Mouse (Mus musculus): ENCODE measurements at regions not wholly inside any gene's neighbourhood (a gene's known extent, or its start where the extent isn't known, plus 50 kb on each side); places are given as distances from the start of the nearest gene placed in this dataset.

GRCm38 (mm10) chr5:100236277-100236676 is 76.7 kb upstream of the Tmem150c start:
- WGBS, result 95% methylated on average over 17 of the region's 17 CpGs
- no peak overlapping the region for H3K27ac ChIP-seq (ENCODE audit: low read depth, low read length)
- H3K9ac ChIP-seq (ENCODE audit: low read length), result no peak overlapping the region
- no peaks in the 10 kb centered on the region for H3K36me3 ChIP-seq (ENCODE audit: control insufficient read depth, insufficient read depth, low read length)
- H3K4me3 ChIP-seq (ENCODE audit: low read depth, low read length), result no peak overlapping the region
- no peaks in the 10 kb centered on the region for H3K27me3 ChIP-seq (ENCODE audit: control insufficient read depth, insufficient read depth, low read length)
- no peak for DNase-seq (ENCODE audit: low spot score)
- H3K9me3 ChIP-seq (ENCODE audit: control insufficient read depth, low read length), result no peaks in the 10 kb centered on the region
- H3K4me1 ChIP-seq (replicated peaks; ENCODE audit: control insufficient read depth, insufficient read depth, low read length), result no peaks in the 10 kb centered on the region
- no peak for ATAC-seq (replicated peaks; ENCODE audit: low FRiP score)
- H3K4me2 ChIP-seq (ENCODE audit: low read depth, low read length, severe bottlenecking), result no peak overlapping the region

- 74% methylated on average over 7 of the region's 7 CpGs for WGBS
- H3K4me1 ChIP-seq (replicated peaks; ENCODE audit: control insufficient read depth, insufficient read depth, low read length), result no peaks in the 10 kb centered on the region
- no peak overlapping the region for H3K9ac ChIP-seq (ENCODE audit: low read length)
- H3K4me2 ChIP-seq (ENCODE audit: low read depth, low read length, severe bottlenecking), result no peak overlapping the region
- no peaks in the 10 kb centered on the region for H3K27me3 ChIP-seq (ENCODE audit: control insufficient read depth, insufficient read depth, low read length)
- no peaks in the 10 kb centered on the region for H3K36me3 ChIP-seq (ENCODE audit: control insufficient read depth, insufficient read depth, low read length)
- H3K4me3 ChIP-seq (ENCODE audit: low read depth, low read length), result no peak overlapping the region
- no peak for ATAC-seq (replicated peaks; ENCODE audit: low FRiP score)
- no peak overlapping the region for H3K27ac ChIP-seq (ENCODE audit: low read depth, low read length)
- DNase-seq (ENCODE audit: low spot score), result no peak
- H3K9me3 ChIP-seq (ENCODE audit: control insufficient read depth, low read length), result no peaks in the 10 kb centered on the region
These were observed 72.5 kb upstream of the Tmem150c start for GRCm38 (mm10) chr5:100232076-100232475.

- Histone ChIP-seq H3K27ac (ENCODE audit: low read depth, low read length) (no peak overlapping the region), H3K27me3 (ENCODE audit: control insufficient read depth, insufficient read depth, low read length) (no peaks in the 10 kb centered on the region), H3K4me3 (ENCODE audit: low read depth, low read length) (no peak overlapping the region), H3K36me3 (ENCODE audit: control insufficient read depth, insufficient read depth, low read length) (no peaks in the 10 kb centered on the region), H3K9ac (ENCODE audit: low read length) (no peak overlapping the region), H3K9me3 (ENCODE audit: control insufficient read depth, low read length) (no peaks in the 10 kb centered on the region), H3K4me2 (ENCODE audit: low read depth, low read length, severe bottlenecking) (no peak overlapping the region), H3K4me1 (replicated peaks; ENCODE audit: control insufficient read depth, insufficient read depth, low read length) (no peaks in the 10 kb centered on the region)
- DNase-seq (ENCODE audit: low spot score), result no peak
- ATAC-seq (replicated peaks; ENCODE audit: low FRiP score), result no peak
- 63% methylated on average over 11 of the region's 11 CpGs for WGBS
These were observed 72.0 kb upstream of the Tmem150c start for GRCm38 (mm10) chr5:100231574-100231973.

- ATAC-seq (replicated peaks; ENCODE audit: low FRiP score), result no peak
- H3K4me2 ChIP-seq (ENCODE audit: low read depth, low read length, severe bottlenecking), result no peak overlapping the region
- no peaks in the 10 kb centered on the region for H3K36me3 ChIP-seq (ENCODE audit: control insufficient read depth, insufficient read depth, low read length)
- WGBS, result 90% methylated on average over 4 of the region's 4 CpGs
- no peaks in the 10 kb centered on the region for H3K9me3 ChIP-seq (ENCODE audit: control insufficient read depth, low read length)
- H3K27ac ChIP-seq (ENCODE audit: low read depth, low read length), result no peak overlapping the region
- H3K27me3 ChIP-seq (ENCODE audit: control insufficient read depth, insufficient read depth, low read length), result no peaks in the 10 kb centered on the region
- no peak overlapping the region for H3K4me3 ChIP-seq (ENCODE audit: low read depth, low read length)
- H3K9ac ChIP-seq (ENCODE audit: low read length), result no peak overlapping the region
- no peaks in the 10 kb centered on the region for H3K4me1 ChIP-seq (replicated peaks; ENCODE audit: control insufficient read depth, insufficient read depth, low read length)
- DNase-seq (ENCODE audit: low spot score), result no peak
These were observed 70.4 kb upstream of the Tmem150c start for GRCm38 (mm10) chr5:100230038-100230437.

- Histone ChIP-seq H3K9ac (ENCODE audit: low read length) (no peak overlapping the region), H3K9me3 (ENCODE audit: control insufficient read depth, low read length) (no peaks in the 10 kb centered on the region), H3K4me3 (ENCODE audit: low read depth, low read length) (no peak overlapping the region), H3K27me3 (ENCODE audit: control insufficient read depth, insufficient read depth, low read length) (no peaks in the 10 kb centered on the region), H3K4me2 (ENCODE audit: low read depth, low read length, severe bottlenecking) (no peak overlapping the region), H3K36me3 (ENCODE audit: control insufficient read depth, insufficient read depth, low read length) (no peaks in the 10 kb centered on the region), H3K27ac (ENCODE audit: low read depth, low read length) (no peak overlapping the region), H3K4me1 (replicated peaks; ENCODE audit: control insufficient read depth, insufficient read depth, low read length) (no peaks in the 10 kb centered on the region)
- 76% methylated on average over 5 of the region's 5 CpGs for WGBS
- DNase-seq (ENCODE audit: low spot score), result no peak
- no peak for ATAC-seq (replicated peaks; ENCODE audit: low FRiP score)
These were observed 68.3 kb upstream of the Tmem150c start for GRCm38 (mm10) chr5:100227888-100228287.

GRCm38 (mm10) chr5:100226571-100227235 is 67.1 kb upstream of the Tmem150c start:
- no peak overlapping the region for H3K4me3 ChIP-seq (ENCODE audit: low read depth, low read length)
- no peaks in the 10 kb centered on the region for H3K36me3 ChIP-seq (ENCODE audit: control insufficient read depth, insufficient read depth, low read length)
- H3K27ac ChIP-seq (ENCODE audit: low read depth, low read length), result no peak overlapping the region
- no peaks in the 10 kb centered on the region for H3K9me3 ChIP-seq (ENCODE audit: control insufficient read depth, low read length)
- H3K4me1 ChIP-seq (replicated peaks; ENCODE audit: control insufficient read depth, insufficient read depth, low read length), result no peaks in the 10 kb centered on the region
- ATAC-seq (replicated peaks; ENCODE audit: low FRiP score) (no peak), DNase-seq (ENCODE audit: low spot score) (no peak)
- H3K27me3 ChIP-seq (ENCODE audit: control insufficient read depth, insufficient read depth, low read length), result no peaks in the 10 kb centered on the region
- H3K4me2 ChIP-seq (ENCODE audit: low read depth, low read length, severe bottlenecking), result no peak overlapping the region
- 73% methylated on average over 17 of the region's 17 CpGs for WGBS
- H3K9ac ChIP-seq (ENCODE audit: low read length), result no peak overlapping the region

GRCm38 (mm10) chr5:100225491-100225890 is 65.9 kb upstream of the Tmem150c start:
- DNase-seq (ENCODE audit: low spot score) (no peak), ATAC-seq (replicated peaks; ENCODE audit: low FRiP score) (no peak)
- Histone ChIP-seq H3K9me3 (ENCODE audit: control insufficient read depth, low read length) (no peaks in the 10 kb centered on the region), H3K36me3 (ENCODE audit: control insufficient read depth, insufficient read depth, low read length) (no peaks in the 10 kb centered on the region), H3K27me3 (ENCODE audit: control insufficient read depth, insufficient read depth, low read length) (no peaks in the 10 kb centered on the region), H3K9ac (ENCODE audit: low read length) (no peak overlapping the region), H3K27ac (ENCODE audit: low read depth, low read length) (no peak overlapping the region), H3K4me1 (replicated peaks; ENCODE audit: control insufficient read depth, insufficient read depth, low read length) (no peaks in the 10 kb centered on the region), H3K4me3 (ENCODE audit: low read depth, low read length) (no peak overlapping the region), H3K4me2 (ENCODE audit: low read depth, low read length, severe bottlenecking) (no peak overlapping the region)
- 86% methylated on average over 7 of the region's 7 CpGs for WGBS

GRCm38 (mm10) chr5:100224773-100225363 is 65.3 kb upstream of the Tmem150c start:
- 86% methylated on average over 10 of the region's 10 CpGs for WGBS
- no peak for DNase-seq (ENCODE audit: low spot score)

GRCm38 (mm10) chr5:100221005-100221583 is 61.5 kb upstream of the Tmem150c start:
- WGBS, result 82% methylated on average over 10 of the region's 10 CpGs
- Histone ChIP-seq H3K4me1 (replicated peaks; ENCODE audit: control insufficient read depth, insufficient read depth, low read length) (0 out of 2 replicates have a peak, but pooled peaks cover 2% of the 10 kb centered on the region), H3K27me3 (ENCODE audit: control insufficient read depth, insufficient read depth, low read length) (no peaks in the 10 kb centered on the region), H3K27ac (ENCODE audit: low read depth, low read length) (no peak overlapping the region), H3K9me3 (ENCODE audit: control insufficient read depth, low read length) (no peaks in the 10 kb centered on the region), H3K4me3 (ENCODE audit: low read depth, low read length) (no peak overlapping the region), H3K9ac (ENCODE audit: low read length) (no peak overlapping the region), H3K36me3 (ENCODE audit: control insufficient read depth, insufficient read depth, low read length) (no peaks in the 10 kb centered on the region), H3K4me2 (ENCODE audit: low read depth, low read length, severe bottlenecking) (no peak overlapping the region)
- no peak for ATAC-seq (replicated peaks; ENCODE audit: low FRiP score)
- no peak for DNase-seq (ENCODE audit: low spot score)

More at GRCm38 (mm10) chr5:100224773-100225363, 65.3 kb upstream of the Tmem150c start:
- Histone ChIP-seq H3K4me1 (replicated peaks; ENCODE audit: control insufficient read depth, insufficient read depth, low read length) (no peaks in the 10 kb centered on the region), H3K27ac (ENCODE audit: low read depth, low read length) (no peak overlapping the region), H3K9me3 (ENCODE audit: control insufficient read depth, low read length) (no peaks in the 10 kb centered on the region), H3K27me3 (ENCODE audit: control insufficient read depth, insufficient read depth, low read length) (no peaks in the 10 kb centered on the region), H3K36me3 (ENCODE audit: control insufficient read depth, insufficient read depth, low read length) (no peaks in the 10 kb centered on the region), H3K4me2 (ENCODE audit: low read depth, low read length, severe bottlenecking) (no peak overlapping the region), H3K9ac (ENCODE audit: low read length) (no peak overlapping the region), H3K4me3 (ENCODE audit: low read depth, low read length) (no peak overlapping the region)
- ATAC-seq (replicated peaks; ENCODE audit: low FRiP score), result no peak
